Mouse (Mus musculus) adrenal gland, adult 8-10 months (tissue): ENCODE measurements around the gene Fli1. TPM values are rescaled to one million over a fixed set of nuclear protein-coding genes. Genes with fewer than 3 reads are reported as not detected.

ENCODE experiments used
- DNase-seq: peaks from one replicate; pipeline ENCODE4 v3.0.0; 2022
- total RNA-seq, 4 experiments: library from RNA; stranded (reverse); gene quantifications; 2 replicates each; pipeline ENCODE4 v1.2.4; 2022

Fli1 gene
- total RNA-seq, 4 experiments from 2014 or later: 12.0 to 20.5 (median 15.5) TPM

- DNase-seq: no peak
Observed at GRCm38 (mm10) chr9:32549462-32550384, 7.1 kb upstream of the Fli1 start.

GRCm38 (mm10) chr9:32546731-32547130 is 4.1 kb upstream of the Fli1 start:
- no peak for DNase-seq

- DNase-seq: no peak
Observed at GRCm38 (mm10) chr9:32544731-32545661, 2.3 kb upstream of the Fli1 start.

- no peak for DNase-seq
Observed at GRCm38 (mm10) chr9:32543923-32544575, 1.4 kb upstream of the Fli1 start.

- DNase-seq: no peak
Observed at GRCm38 (mm10) chr9:32543040-32543581, 450 bp upstream of the Fli1 start.

- DNase-seq: no peak
Observed at GRCm38 (mm10) chr9:32541223-32541901, 1.3 kb downstream of the Fli1 start.

- DNase-seq: no peak
Observed at GRCm38 (mm10) chr9:32540406-32541222, 2.0 kb downstream of the Fli1 start.

GRCm38 (mm10) chr9:32540061-32540405 is 2.6 kb downstream of the Fli1 start:
- no peak for DNase-seq

GRCm38 (mm10) chr9:32539321-32539761 is 3.3 kb downstream of the Fli1 start:
- DNase-seq: no peak

- DNase-seq: no peak
Observed at GRCm38 (mm10) chr9:32538124-32538523, 4.5 kb downstream of the Fli1 start.

GRCm38 (mm10) chr9:32537706-32538105 is 5.0 kb downstream of the Fli1 start:
- no peak for DNase-seq

- DNase-seq: no peak
Observed at GRCm38 (mm10) chr9:32535201-32535955, 7.3 kb downstream of the Fli1 start.

GRCm38 (mm10) chr9:32534025-32534615 is 8.5 kb downstream of the Fli1 start:
- no peak for DNase-seq

- no peak for DNase-seq
Observed at GRCm38 (mm10) chr9:32531588-32531987, 11.1 kb downstream of the Fli1 start.

- no peak for DNase-seq
Observed at GRCm38 (mm10) chr9:32530975-32531374, 11.7 kb downstream of the Fli1 start.

- no peak for DNase-seq
Observed at GRCm38 (mm10) chr9:32530188-32530587, 12.5 kb downstream of the Fli1 start.

GRCm38 (mm10) chr9:32529594-32529993 is 13.1 kb downstream of the Fli1 start:
- no peak for DNase-seq

GRCm38 (mm10) chr9:32527329-32527728 is 15.3 kb downstream of the Fli1 start:
- DNase-seq: no peak

- no peak for DNase-seq
Observed at GRCm38 (mm10) chr9:32525787-32526186, 16.9 kb downstream of the Fli1 start.
